Mouse (Mus musculus) olfactory bulb, adult 2 months (tissue): ENCODE data around the gene Il9.

Experiments used
- CTCF ChIP-seq: fragments of 200-500 bp; IDR thresholded peaks from 2 replicates; pipeline ENCODE4 v1.5.1; 2012; ENCODE audit warnings: low read depth, mild to moderate bottlenecking, low read length, moderate library complexity; ENCODE audit not compliant: insufficient read depth
- POLR2A ChIP-seq: fragments of 200-500 bp; IDR thresholded peaks from 2 replicates; pipeline ENCODE4 v1.6.1; 2012; ENCODE audit warnings: mild to moderate bottlenecking, low read depth, low read length, moderate library complexity; ENCODE audit not compliant: insufficient read depth

- TF ChIP-seq POLR2A = no peak
- TF ChIP-seq CTCF = no peak
Observed at GRCm38 (mm10) chr13:56522081-56522820, 40.2 kb upstream of the Il9 start, which contains the start of gene Fbxl21.
